Mouse (Mus musculus) ES-Bruce4 (cell line): ENCODE data around the gene Ddx4.

Experiments used
- CTCF ChIP-seq: IDR thresholded peaks from one replicate; pipeline ENCODE4 v1.8.1; 2011; ENCODE audit warnings: low read depth, low read length
- POLR2A ChIP-seq: IDR thresholded peaks from one replicate; pipeline ENCODE4 v1.8.1; 2011; ENCODE audit warnings: low read length; ENCODE audit not compliant: insufficient read depth

- TF ChIP-seq POLR2A = no peak
- TF ChIP-seq CTCF = no peak
Measured at GRCm38 (mm10) chr13:112582291-112582690, 70.0 kb downstream of the Ddx4 start.
